Mouse (Mus musculus) MEL (cell line): ENCODE results near the gene Prdm16.

ENCODE experiments used
- CTCF ChIP-seq, 3 experiments: IDR thresholded peaks in 2 of 3; conservative IDR thresholded peaks in 1 of 3; 2 replicates each; pipeline ENCODE4 v1.5.1; 2011 to 2012; ENCODE audit warnings: low read length in 3 of 3, low read depth in 2 of 3, mild to moderate bottlenecking in 2 of 3, improper control_type of control experiment in 1 of 3, inconsistent platforms in 1 of 3, mixed read lengths in 1 of 3, moderate library complexity in 1 of 3; ENCODE audit not compliant: control insufficient read depth in 1 of 3, insufficient read depth in 1 of 3, poor library complexity in 1 of 3, severe bottlenecking in 1 of 3
- E2F4 ChIP-seq: IDR thresholded peaks from 2 replicates; pipeline ENCODE4 v1.6.1; 2011; ENCODE audit warnings: low read depth, low read length, improper control_type of control experiment, borderline replicate concordance
- EP300 ChIP-seq, 2 experiments: IDR thresholded peaks; 2 replicates each; pipeline ENCODE4 v1.6.1; 2011; ENCODE audit warnings: improper control_type of control experiment in 2 of 2, low read length in 2 of 2, low read depth in 1 of 2, mild to moderate bottlenecking in 1 of 2
- MXI1 ChIP-seq: IDR thresholded peaks from 2 replicates; pipeline ENCODE4 v1.6.1; 2011; ENCODE audit warnings: mild to moderate bottlenecking, low read depth, low read length, improper control_type of control experiment
- NELFE ChIP-seq: IDR thresholded peaks from 2 replicates; pipeline ENCODE4 v1.6.1; 2011; ENCODE audit warnings: low read depth, low read length, improper control_type of control experiment
- POLR2A ChIP-seq, 2 experiments: IDR thresholded peaks; 2 replicates each; pipeline ENCODE4 v1.6.1; 2011 to 2012; ENCODE audit warnings: low read length in 2 of 2, mild to moderate bottlenecking in 2 of 2, control low read depth in 1 of 2, improper control_type of control experiment in 1 of 2, low read depth in 1 of 2, moderate library complexity in 1 of 2; ENCODE audit not compliant: control insufficient read depth in 1 of 2, insufficient read depth in 1 of 2, poor library complexity in 1 of 2
- POLR2AphosphoS2 ChIP-seq: IDR thresholded peaks from 2 replicates; pipeline ENCODE4 v1.6.1; 2011; ENCODE audit warnings: low read length, improper control_type of control experiment
- RAD21 ChIP-seq: IDR thresholded peaks from 2 replicates; pipeline ENCODE4 v1.6.1; 2011; ENCODE audit warnings: mild to moderate bottlenecking, low read depth, low read length, improper control_type of control experiment
- TCF12 ChIP-seq: IDR thresholded peaks from 2 replicates; pipeline ENCODE4 v1.6.1; 2014; ENCODE audit warnings: low read depth, mild to moderate bottlenecking, inconsistent platforms, low read length, improper control_type of control experiment, moderate library complexity
- ZC3H11A ChIP-seq: IDR thresholded peaks from 2 replicates; pipeline ENCODE4 v1.6.1; 2012; ENCODE audit warnings: low read depth, mild to moderate bottlenecking, inconsistent platforms, low read length, improper control_type of control experiment
- ZKSCAN1 ChIP-seq: IDR thresholded peaks from 2 replicates; pipeline ENCODE4 v1.6.1; 2012; ENCODE audit warnings: low read depth, mild to moderate bottlenecking, inconsistent platforms, low read length, improper control_type of control experiment, moderate library complexity
- ZNF384 ChIP-seq: IDR thresholded peaks from 2 replicates; pipeline ENCODE4 v1.6.1; 2012; ENCODE audit warnings: low read depth, mild to moderate bottlenecking, inconsistent platforms, low read length, improper control_type of control experiment

DNA sequence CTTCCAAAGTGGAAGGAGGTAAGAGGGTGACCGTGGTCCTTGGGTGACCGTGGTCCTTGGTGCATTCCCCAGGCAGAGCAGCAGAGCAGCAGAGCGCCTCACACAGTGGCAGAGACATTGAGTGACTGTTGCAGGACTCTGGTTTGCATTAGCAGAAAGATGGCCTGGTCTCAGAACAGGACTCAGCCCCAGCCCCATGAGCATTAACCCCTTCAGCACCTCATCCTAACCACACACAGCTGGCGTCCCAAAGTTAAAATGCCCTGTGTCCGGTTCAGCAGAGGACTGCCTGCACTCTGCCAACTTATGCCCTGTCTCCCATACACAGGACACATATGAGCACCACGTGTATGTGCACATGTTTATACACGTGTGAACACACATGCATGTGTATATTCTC, 209.8 kb downstream of the Prdm16 start:
- TF ChIP-seq E2F4 (no peak), POLR2AphosphoS2 (no peak), EP300 (IDR thresholded peaks at IDR 0.05; ENCODE audit: low read depth in 1 of 2, low read length in 2 of 2) (no peak), ZKSCAN1 (no peak), POLR2A (IDR thresholded peaks at IDR 0.05; ENCODE audit: control insufficient read depth in 1 of 2, insufficient read depth in 1 of 2, low read depth in 1 of 2, low read length in 2 of 2, poor library complexity in 1 of 2) (no peak), ZNF384 (no peak), TCF12 (no peak), NELFE (no peak), CTCF (IDR thresholded peaks at IDR 0.05 in 2 of 3, conservative IDR thresholded peaks at IDR 0.05 in 1 of 3; ENCODE audit: control insufficient read depth in 1 of 3, insufficient read depth in 1 of 3, low read depth in 2 of 3, low read length in 3 of 3, poor library complexity in 1 of 3, severe bottlenecking in 1 of 3) (no peak), ZC3H11A (no peak), RAD21 (no peak), MXI1 (no peak)
